Mouse (Mus musculus) T-helper 17 cell (primary cell): ENCODE data around the gene Olfr1013.

Experiments
- in situ Hi-C, 2 experiments: fragments of 300-600 bp; cut with MboI, MseI; formaldehyde crosslinking; loops; 1 replicate in 1 of 2; 2 replicates in 1 of 2; pipeline ENCODE4 v1.15.1; 2025; ENCODE audit warnings: high pct_unique_total_duplicates in 2 of 2

Gene Olfr1013

DNA sequence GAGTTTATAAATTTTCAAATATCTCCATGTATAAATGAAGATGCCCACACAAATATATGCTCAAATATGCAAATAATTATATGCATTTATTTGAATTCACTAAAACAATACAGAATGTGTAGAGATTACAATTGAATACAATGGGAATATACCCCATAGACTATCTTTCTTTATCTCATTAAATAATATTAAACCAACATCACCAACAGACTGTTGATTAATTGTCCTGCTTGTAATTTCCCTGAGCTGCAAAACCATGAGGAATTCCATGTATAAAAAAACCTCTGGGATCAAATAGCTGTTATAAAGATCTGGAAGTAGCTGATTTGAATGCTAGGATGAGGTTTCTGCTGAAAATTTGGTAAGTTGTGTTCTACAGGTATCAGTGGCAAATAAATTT lies at the start of gene Olfr1013:
Gene Olfr1013 (plus strand): TSS at position 301 of the 400 bp plus-strand sequence.
- in situ Hi-C loops, result no loop called here

DNA sequence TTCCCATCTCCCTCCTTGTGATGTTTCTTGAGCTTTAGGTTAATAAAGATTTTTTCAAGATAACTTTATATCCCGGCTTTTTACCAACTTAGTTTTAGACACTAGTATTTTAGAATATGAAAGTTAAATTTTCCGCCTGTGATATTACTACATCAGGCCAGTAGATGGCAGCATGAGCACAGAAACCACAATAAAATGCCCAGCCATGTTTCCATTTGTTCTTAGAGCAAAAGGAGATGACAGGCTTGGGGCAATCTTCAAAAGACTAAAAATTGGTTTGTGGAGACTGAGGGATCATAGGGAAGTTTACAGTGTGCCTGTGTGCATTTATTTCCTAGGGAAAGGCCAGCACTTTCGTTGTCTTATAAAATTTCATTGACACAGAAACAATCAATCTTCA lies 41.1 kb upstream of the Olfr1013 start:
- in situ Hi-C loops, result loop anchor here in 1 of 2 experiments (5.0 kb wide), 1 partner anchor 737 kb away; no protein-coding TSS in a partner anchor

DNA sequence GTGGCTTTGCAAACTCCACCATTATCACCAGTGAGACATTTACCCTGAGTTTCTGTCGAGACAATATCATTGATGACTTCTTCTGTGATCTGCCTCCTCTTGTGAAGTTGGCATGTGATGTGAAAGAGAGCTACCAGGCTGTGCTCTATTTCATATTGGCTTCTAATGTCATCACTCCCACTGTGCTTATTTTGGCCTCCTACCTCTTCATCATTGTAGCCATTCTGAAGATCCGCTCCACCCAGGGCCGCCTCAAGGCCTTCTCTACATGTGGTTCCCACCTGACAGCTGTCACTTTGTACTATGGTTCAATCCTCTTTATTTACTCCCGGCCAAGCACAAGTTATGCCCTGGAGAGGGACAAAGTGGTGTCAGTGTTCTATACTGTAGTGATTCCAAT lies 13.1 kb upstream of the Olfr1013 start:
- in situ Hi-C loops, result no loop called here

DNA sequence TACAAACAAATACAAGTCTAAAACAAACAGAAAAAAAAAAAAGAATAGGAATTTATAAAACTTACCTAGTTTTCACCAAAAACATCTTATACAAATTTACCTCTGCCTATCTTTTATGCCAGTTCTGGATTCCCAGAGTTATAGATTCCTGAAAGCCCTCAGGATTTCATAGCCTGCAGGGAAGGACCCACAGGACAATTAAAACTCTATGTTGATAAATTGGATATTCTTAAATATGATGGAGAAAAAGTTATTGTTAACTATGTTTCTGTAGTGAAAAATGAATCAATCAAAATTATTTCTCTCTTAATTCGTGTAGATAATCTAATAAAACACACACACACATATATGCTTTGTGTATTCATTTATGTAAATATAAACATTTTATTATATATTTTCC lies 4.2 kb upstream of the Olfr1013 start, which contains the start of gene Olfr1012:
Gene Olfr1012 (minus strand): TSS at position 101 of the 400 bp plus-strand sequence.
- in situ Hi-C loops, result no loop called here

DNA sequence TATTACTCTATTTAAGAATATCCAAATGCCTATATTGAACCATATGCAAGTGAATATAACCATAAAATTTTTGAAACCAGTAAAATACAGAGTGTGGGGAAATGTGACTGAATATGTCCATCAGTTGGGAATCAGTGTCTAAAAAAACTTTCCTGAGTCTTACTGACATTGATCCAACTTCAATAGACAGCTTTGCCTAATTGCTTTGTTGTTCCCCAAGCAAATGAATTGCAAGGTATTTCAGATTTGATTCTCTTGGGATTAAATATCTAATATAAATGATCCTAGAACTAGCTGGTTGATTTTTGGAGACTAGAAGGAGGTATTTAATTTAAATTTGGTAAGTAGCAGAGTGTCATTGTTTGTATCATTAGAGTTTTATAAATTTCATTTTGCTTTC lies 5.5 kb downstream of the Olfr1013 start, which contains the start of gene Olfr1014:
Gene Olfr1014 (plus strand): TSS at position 301 of the 400 bp plus-strand sequence.
- in situ Hi-C loops, result no loop called here

- in situ Hi-C loops, result no loop called here
Observed at GRCm38 (mm10) chr2:85781717-85782116, 14.8 kb downstream of the Olfr1013 start, which contains the start of gene Olfr1015. Olfr1015 (plus strand) TSS chr2:85782017.

GRCm38 (mm10) chr2:85792331-85792730 lies 25.4 kb downstream of the Olfr1013 start:
- in situ Hi-C loops, result no loop called here

- in situ Hi-C loops, result no loop called here
Observed at GRCm38 (mm10) chr2:85802444-85802843, 35.5 kb downstream of the Olfr1013 start, which contains the start of gene Olfr1016. Olfr1016 (minus strand) TSS chr2:85802544.

DNA sequence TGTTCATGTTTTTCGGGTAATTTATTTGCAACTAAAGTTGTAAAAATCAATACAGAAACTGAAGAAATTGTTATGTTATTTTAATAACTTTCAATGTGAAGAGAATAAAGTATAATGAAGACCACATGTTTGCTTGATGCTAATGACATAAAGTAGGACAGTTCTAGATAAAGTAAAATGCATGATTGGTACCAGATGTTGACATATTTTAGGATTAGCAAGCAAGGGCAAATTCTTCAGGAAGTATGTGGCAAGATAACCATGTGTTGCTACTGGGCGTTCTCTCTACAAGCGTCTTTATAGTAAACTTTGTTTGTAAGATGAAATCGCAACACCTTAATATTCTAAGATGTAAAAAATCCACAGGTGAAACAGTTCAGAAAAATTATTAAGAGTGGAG lies 37.6 kb downstream of the Olfr1013 start:
- in situ Hi-C loops, result no loop called here

- in situ Hi-C loops, result no loop called here
Observed at GRCm38 (mm10) chr2:85818179-85818578, 51.3 kb downstream of the Olfr1013 start, which contains the start of gene Olfr1018. Olfr1018 (plus strand) TSS chr2:85818479.
